Mouse (Mus musculus): ENCODE results near the gene Comt.

DNA sequence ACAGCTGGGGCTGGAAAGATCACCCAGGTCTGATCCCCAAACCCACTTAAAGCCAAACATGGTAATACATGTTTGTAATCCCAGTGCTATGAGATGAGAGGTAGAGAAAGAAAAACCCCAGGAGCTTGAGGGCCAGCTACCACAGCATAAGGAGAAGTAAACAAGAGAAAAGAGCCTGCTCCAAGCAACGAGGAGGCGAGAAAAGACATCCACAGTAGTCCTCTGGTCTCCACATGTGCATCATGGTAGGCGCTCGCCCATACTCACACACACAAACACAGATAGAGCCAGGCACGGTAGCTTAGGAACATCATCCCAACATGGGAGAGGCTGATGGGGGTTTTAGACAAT, 2.8 kb downstream of the Comt start:
- TF ChIP-seq MAFK (IDR thresholded peaks at IDR 0.05; ENCODE audit: insufficient read depth, low read depth, low read length) (no peak), CHD2 (IDR thresholded peaks at IDR 0.05; ENCODE audit: low read depth, low read length) (no peak), HCFC1 (IDR thresholded peaks at IDR 0.05; ENCODE audit: borderline replicate concordance, insufficient read depth, low read length) (no peak), ZNF384 (IDR thresholded peaks at IDR 0.05; ENCODE audit: low read depth, low read length) (no peak)
